Mouse (Mus musculus): Measurements from ENCODE around the gene Zfp668.
"Not testable (repeated sequence)": the region's sequence is repeated elsewhere in the genome, so short reads cannot be mapped to it uniquely, and the experiment has no call there.

Zfp668 gene

DNA sequence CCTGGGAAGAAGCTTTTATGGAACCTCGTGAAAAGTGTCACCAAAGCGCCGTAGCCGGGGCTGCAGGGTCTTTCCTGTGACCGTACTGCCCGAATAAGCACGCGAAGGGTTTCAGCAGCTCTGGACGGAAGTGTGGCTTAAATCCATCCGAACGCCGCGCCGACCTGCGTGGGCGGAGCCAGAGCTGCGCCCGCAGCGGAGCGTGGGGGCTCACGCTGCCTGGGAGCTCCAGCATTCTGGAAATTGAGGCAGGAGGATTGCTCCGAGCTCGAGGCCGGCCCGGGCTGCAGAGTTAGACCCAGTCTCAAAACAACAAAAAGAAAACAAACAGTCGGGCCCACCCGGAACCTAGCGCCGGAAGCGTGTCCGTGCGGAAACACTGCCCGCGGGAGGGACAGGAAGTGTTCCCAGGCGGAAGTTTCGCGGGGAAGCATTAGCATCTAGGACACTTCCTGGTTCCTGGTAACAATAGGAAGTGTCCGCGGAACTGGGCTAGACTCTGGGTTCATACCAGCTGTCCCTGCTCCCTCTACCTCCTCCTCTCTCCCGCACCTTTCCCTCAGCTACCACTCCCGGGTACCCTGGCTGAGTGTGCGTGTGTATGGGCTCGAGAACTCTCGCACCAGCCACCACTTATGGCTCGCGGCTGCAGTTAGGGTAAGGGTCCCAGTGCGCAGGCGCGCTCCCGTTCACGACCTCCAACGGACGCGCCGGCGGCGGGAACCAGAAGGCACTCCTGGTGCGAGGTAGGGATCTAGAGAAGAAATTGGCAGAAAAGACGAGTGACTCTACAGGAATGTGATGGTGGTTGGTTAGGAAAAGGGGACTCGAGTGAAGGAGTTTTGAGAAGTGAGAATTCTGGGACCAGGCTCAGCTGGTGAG, at the start of gene Zfp668:
Zfp668 (minus strand) TSS at position 362 of the 882 bp plus-strand sequence.
- DNase-seq: peak; percentile 78 to 84

DNA sequence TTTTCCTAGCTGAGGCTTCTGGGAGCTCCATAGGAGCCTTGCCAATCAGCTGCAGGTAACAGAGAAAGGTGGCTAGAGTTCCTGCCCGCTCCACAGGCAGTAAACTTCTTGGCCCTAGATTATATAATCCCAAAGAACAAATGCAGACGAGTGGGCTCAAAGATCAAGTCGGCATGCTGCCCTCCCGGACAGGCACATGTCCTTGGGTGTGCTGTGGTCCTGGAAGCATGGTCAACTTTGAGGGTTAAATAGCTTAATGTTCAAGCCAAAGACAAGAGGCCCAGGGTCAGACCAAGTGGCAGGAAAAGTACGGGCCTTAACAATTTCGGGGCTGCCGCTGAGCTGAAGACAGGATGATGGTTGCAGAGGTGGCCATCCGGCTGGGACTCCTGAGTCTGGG, 49.4 kb upstream of the Zfp668 start:
- DNase-seq: no peak

DNA sequence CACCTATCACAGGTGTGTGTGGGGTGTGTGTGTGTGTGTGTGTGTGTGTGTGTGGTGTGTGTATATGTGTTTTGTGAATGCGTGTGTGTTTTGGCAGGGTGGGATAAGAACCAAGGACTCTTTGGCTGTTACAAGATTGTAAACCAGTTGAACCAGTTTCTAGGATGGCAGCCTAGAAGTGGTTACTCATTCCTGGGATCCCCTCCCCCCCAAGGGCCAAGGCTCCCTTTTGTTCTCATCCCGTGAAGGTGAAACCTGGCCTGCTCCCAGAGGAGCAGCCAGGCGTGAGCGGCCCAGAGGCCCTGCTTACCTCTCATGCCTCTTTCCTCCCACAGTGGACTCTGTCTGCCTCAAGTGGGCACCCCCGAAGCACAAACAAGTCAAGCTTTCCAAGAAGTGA, 48.6 kb upstream of the Zfp668 start:
- no peak for DNase-seq

DNA sequence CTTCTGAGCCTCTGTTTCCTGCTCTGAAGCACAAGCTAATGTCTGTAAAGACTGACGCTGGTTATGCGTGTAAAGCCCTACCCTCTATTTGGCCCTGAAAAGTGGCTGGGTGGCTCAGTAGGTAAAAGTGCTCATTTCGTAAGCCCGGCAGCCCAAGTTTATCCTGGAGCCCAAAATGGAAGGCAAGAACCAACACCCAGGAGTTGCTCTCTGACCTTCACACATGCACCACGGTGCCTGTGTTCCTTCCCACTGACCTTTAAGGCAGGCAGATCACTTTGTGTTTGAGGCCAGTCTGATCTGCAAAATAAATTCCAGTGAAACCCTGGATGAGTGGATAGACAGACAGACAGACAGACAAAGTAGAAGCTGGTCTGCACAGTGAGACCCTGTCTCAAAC, 47.1 kb upstream of the Zfp668 start:
- no peak for DNase-seq

DNA sequence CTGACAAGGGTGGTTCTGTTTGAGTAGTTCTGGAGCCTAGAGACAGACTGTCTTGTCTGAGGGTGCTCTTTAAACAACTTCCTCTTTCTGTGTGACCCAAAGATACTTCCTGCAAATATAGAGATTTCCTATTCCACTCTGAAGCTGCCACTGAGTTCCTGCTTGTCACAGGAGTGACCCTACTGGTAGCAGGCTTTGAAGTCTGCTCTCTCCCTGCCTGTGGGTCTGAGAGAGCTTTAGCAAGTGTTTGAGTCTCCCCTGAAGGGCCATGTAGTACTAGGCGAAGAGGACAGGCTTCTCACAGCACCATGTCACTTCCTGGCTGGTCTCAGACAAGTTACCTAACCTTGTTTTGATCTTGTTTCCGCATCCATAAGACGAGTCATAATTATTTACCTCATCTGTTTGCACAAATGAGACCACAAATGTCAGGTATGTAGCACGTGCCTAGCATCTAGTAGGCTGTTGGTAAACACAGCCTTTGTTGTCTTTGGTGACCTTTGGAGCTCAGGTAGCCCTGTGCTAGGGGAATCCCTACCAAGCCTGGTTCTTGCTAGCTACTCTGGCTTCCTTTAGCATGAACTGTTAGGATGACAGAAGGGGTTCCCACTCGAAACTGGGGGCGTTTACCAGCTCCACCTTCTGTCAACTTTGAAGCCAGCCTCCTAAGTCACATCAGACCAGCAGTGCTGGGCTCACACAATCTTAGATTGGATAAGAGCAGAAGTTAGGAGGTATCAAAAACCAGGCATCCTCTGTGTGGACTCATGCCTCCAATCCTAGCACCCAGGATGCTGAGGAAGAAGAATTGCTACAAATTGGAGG, 46.0 kb upstream of the Zfp668 start:
- peak in 1 of 2 experiments; percentile 39 for DNase-seq

DNA sequence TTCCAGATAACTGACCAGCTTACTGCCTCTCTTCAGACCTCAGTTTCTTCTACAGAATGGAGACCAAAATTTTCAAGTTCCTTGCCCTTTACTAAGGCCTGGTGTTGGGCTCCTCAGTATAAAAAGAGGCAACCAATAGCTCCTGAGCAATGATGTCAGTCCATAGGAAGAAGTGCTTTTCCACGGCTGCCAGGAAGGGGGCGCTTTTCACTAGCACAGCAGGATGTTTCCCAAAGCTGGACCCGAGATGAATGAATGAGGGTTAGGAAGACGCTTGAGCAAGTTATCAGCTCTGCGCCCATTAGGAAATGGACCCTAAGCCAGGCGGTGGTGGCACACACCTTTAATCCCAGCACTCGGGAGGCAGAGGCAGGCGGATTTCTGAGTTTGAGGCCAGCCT, 44.9 kb upstream of the Zfp668 start:
- no peak for DNase-seq

DNA sequence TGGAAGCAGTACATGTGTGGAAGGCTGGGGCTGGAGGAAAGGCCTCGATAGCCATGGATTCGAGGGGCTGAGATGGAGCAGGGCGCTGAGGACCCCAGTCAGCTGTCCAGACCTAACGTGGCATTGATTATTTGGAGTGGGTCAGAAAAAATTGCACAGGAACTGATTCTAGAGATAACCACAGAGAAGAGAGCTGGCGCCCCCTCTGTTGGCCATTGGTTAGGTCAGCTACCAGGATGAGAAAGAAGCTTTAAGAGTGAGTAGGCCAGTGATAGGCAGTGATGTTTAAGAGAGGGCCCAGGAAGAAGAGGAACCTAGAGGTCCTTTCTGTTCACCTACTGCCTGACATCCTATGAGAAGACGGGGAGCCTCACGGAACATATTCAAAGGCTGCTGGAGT, 42.7 kb upstream of the Zfp668 start:
- peak in 1 of 2 experiments; percentile 33 for DNase-seq

DNA sequence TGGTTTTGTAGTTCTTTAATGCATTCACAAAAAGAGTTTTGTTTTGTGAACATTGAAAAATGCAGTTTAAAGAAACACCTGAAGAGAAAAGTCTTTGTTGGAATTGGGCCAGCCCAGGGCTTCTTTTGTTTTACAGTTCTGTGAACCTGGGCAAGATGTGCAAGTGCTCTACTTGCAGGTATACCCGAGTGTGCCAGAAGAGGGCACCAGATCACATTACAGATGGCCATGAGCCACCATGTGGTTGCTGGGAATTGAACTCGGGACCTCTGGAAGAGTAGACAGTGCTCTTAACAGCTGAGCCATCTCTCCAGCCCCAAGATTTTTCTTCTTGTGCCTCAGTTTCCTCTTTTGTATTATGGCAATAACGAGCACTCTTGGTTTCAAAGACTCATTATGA, 41.6 kb upstream of the Zfp668 start:
- DNase-seq: peak in 1 of 2 experiments; percentile 70

DNA sequence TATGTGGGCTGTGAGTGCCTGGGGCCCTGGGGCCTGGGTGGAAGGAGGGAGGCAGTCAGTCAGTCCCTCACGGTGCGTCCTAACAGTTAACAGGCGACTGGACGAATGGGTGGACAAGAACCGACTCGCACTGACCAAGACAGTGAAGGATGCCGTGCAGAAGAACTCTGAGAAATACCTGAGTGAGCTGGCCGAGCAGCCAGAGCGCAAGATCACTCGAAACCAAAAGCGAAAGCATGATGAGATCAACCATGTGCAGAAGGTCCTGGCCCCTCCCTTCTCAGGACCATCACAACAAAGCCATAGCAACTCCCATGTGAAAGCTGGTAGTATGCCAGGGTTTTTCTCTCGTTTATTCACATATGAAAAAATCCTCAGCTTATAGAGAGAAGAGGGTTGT, 38.7 kb upstream of the Zfp668 start:
- no peak for DNase-seq

DNA sequence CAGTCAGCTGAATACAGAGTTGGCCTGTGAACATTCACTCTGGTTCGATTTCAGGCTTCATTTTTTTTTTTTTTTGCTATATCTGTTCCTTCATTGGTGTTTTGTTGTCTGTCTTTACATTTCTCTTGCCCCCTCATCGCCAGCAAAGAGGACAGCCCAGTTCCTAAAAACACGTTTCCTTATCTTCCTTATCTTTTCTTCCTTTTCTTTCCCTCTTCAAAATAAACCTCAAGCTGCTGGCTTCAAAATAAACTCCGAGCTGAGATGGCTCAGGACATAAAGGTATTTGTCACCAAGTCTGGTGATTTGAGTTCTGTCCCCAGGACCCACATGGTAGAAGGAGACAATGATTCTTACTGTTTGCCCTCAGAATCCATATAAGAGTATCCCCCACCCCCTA, 36.3 kb upstream of the Zfp668 start:
- DNase-seq: no peak

DNA sequence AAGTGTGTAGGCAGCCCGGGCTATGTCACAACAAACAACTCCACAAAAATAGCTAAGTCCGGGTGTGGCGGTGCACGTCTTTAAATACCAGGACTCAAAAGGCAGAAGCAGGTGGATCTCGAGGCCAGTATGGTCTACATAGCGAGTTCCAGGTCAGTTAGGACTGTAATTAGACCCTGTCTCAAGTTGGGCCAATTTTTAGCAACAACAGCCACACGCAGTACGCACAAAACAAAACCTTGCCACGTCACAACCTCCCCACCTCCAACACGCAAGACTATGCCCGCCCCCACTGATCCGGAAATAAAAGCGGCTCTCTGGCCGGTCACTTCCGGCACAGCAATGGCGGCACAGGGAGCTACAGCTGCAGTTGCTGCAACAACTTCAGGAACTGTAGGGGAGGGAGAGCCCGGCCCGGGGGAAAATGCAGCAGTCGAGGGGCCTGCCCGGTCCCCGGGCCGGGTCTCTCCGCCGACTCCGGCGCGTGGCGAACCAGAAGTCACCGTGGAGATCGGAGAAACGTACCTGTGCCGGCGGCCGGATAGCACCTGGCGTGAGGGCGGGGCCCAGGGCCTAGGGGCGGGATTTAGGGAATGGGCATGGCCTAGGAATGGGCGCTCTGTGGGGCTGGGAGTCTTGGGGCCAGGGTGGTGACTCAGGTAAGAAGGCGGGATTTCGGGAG, 35.7 kb upstream of the Zfp668 start, which contains the start of gene Kat8:
Kat8 (plus strand) TSS at position 327 of the 682 bp plus-strand sequence.
- peak; percentile 69 to 79 for DNase-seq

DNA sequence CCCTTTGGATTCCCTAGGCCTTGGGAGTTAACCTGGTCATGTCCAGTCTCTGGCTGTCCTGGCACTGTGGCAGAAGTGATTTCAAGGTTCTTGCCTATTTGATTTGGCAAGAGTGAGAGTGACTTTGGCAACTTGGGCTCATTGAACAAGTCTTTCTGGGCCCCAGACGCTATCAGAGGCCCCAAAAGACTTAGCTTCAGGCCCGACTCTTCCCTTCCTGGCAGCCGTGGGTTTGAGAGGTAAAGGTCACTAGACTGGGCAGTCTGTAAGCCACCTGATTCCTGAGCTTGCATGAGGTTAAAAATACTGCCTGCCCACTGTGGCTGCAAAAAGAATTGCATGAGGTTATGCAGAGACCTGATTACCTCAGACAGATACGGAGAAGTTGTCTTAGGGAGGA, 32.0 kb upstream of the Zfp668 start:
- DNase-seq: no peak

DNA sequence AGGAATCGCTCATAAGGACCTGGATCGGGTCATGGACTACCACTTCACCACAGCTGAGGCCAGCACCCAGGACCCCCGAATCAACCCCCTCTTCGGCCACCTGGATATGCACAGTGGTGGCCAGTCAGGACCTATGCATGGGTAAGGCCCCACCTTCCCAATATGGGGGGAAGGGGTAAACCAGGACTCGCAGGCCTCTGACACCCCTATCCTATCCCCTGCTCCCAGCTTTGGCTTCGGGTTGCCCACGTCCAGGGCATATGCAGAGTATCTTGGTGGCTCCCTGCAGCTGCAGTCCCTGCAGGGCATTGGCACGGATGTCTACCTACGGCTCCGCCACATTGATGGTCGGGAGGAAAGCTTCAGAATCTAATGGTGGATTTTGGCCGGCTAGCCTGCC, 31.3 kb upstream of the Zfp668 start:
- no peak for DNase-seq

DNA sequence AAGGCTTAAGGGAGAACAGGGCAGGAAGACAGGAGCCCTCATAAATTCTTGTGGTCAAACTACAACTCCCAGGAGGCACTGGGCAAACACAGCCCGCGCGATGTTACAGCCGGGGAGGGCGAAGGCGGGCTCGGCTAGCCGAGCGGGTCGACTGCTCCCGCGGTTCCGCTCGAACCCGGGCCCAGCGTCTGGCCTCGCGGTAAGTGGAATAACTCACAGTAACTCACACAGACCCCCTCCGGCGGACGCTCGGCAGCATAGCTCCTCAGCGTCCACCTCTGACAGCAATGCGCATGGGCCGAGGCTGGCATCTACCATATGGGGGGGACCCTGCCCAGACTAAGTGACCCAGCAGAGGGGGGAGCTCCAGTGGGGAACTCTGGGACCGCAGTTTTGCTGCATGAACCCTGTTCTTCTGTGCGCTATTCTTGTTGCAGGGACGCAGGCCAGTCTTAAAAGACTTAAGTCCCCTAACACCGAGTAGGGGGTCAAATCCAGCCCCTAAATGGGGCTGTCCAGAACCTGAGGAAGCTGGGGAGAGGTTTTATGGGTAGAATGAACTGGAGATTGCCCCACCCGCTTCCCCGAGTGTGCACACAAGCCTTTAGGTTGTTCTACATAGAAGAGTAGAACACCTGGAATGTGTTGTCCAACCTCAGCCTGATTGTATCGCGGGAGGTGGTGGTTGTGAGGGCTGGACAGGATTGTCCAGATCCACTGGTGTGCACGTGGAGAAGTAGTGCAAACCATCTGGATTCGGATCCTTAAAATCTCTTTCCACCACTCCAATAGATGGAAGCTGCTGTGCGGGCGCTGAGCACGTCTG, 27.6 kb upstream of the Zfp668 start, which contains the start of gene Bckdk:
Bckdk (plus strand) TSS at position 112 of the 826 bp plus-strand sequence.
- peak; percentile 58 to 70 for DNase-seq

DNA sequence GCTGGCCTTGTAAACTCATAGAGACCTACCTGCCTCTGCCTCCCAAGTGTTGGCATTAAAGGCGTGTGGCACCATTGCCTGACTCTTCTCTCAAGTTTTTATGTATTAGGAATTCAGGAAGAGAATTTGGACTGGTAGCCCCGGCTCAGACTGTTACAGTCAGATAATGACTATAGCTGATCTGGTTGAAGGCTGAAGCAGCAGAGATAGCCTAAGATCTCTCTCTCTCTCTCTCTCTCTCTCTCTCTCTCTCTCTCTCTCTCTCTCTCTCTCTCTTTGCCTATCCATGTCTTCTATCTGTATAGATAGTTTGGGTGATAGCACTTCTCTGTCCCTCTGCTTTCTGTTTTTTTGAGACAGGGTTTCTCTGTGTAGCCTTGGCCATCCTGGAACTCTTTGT, 25.1 kb upstream of the Zfp668 start:
- DNase-seq: no peak

DNA sequence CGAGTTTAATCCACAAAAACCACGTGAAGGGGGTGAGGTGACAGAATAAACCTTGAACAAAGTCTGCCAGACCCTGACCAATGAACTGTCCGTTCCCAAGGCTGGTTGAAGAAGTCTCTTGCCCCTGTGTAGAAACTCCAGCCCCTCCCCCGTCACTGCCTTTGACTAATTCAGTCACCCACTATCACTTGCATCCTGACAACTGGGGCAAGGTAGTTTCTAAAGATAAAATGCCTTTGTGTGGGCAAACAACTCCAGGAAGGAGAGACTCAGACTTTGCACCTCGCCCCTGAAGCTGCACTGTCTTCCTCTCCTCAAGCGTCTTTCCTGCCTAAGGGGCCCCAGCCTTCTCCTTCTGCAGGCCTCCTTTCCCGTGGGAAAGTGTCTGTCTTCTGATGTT, 23.4 kb upstream of the Zfp668 start:
- DNase-seq: no peak

DNA sequence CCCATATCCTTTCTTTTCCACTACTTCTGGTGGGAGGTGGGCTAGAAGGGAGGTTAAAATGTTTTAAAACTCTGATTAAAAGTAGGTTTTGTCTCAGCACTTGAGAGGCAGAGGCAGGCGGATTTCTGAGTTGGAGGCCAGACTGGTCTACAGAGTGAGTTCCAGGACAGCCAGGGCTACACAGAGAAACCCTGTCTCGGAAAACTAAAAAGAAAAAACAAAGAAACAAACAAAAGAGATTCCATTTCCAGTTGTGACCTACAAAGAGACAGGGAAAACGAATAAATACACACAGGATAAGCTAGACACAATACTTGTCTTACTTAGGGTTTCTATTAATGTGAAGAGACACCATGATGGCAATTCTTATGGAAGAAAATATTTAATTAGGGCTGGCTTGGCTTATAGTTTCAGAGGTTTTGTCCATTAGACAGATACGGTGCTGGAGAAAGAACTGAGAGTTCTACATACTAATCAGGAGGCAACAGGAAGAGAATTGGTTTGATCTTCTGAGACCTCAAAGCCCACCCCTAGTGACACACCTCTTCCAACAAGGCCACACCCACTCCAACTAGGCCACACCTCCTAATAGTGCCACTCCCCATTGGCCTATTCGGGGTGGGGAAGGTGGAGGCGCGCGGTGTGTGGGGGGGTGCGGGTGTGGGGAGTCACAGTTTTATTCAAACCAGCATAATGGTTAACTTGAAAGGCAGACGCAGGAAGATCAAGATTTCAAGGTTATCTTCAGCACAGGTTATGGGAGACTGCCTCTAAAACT, 21.7 kb upstream of the Zfp668 start:
- no peak for DNase-seq

DNA sequence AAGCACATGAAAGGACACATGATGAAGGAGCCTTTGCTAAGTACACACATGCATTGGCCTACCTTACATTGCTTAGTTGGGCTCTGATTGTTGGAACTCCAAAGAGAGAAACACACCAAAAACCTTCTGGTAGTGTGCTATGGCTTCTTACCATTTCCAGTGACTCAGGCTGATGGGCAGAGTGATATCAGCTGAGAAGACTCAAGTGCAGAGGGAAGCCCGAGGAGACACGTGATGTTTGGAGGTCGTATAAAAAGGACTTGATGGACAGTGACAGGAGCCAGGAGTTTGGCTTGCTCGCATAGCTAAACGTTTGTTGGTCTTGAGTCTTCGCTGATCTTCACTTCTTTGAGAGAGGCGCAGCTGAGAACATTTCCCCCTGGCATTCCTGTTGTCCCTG, 20.9 kb upstream of the Zfp668 start:
- no peak for DNase-seq

DNA sequence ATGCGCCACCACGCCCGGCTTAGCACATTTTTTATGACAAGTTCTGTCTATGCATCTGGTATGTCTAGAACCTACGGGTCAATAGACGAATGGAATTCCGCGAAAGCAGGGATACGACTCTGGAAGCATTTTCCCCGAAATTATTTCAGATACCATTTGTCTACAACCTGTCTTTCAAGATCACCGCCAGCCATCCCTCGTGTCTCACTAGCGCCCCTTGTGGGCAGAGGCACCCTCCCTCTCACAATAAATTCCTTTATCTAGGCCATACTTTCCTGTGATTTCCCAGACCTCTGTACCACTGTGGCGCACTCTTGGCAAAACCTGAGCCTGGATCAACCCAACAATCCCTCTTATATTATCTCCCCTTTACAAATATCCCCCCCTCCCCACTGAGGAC, 19.8 kb upstream of the Zfp668 start:
- DNase-seq: peak; percentile 45 to 71

DNA sequence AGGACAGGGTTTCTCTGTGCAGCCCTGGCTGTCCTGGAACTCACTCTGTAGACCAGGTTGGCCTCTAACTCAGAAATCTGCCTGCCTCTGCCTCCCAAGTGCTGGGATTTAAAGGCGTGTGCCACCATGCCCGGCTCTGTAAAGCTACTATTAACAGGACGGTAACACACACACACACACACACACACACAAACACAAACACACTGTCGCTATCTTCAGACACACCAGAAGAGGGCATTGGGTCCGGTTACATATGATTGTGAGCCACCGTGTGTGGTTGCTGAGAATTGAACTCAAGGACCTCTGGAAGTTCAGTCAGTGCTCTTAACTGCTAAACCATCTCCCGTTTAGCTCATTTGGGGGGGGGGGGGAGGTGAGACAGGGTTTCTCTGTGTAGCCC, 19.3 kb upstream of the Zfp668 start:
- not testable (repeated sequence) for DNase-seq

DNA sequence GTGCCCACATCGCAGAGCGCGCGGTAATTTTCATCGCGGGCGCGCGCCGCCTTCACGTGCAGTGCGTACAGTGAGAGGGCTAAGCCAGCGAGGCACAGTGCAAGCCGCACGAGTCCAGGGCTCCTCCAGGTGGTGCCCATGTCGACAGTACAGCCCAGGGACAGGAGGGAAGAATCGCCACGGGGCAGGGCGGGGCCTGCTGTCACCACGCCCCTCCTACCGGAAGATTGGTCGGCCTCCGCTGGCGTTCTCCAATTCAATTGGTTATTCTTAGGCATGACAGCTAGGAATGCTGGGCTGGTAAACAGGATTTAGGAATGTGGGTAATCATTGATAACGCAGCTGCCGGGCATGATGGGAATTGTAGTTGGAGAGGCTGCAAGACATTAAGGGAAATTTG, 18.8 kb upstream of the Zfp668 start, which contains the start of the genes Gm21974 and Vkorc1:
Gm21974 (minus strand) TSS at position 13 of the 400 bp plus-strand sequence.
Vkorc1 (minus strand) TSS at position 176 of the 400 bp plus-strand sequence.
- peak; percentile 85 to 93 for DNase-seq

Measured in spleen, adult 18-20 months (tissue).